Mouse (Mus musculus) forebrain, embryonic 13.5 days (tissue): ENCODE data around the gene Kmt2e. TPM values are rescaled to one million over a fixed set of nuclear protein-coding genes. Genes with fewer than 3 reads are reported as not detected.

ENCODE experiments used
- ATAC-seq: fragments of 200-750 bp; cut with Nextera tagmentation; 2 replicates; pipeline ENCODE4 v1.8.0; 2017
- H3K27ac ChIP-seq: fragments of 300-500 bp; sonication (generic); 2 replicates; pipeline ENCODE4 v1.5.1; 2015; ENCODE audit warnings: inconsistent platforms, mild to moderate bottlenecking, moderate library complexity
- H3K27me3 ChIP-seq: fragments of 300-500 bp; sonication (generic); 2 replicates; pipeline ENCODE4 v1.6.1; 2015; ENCODE audit warnings: mild to moderate bottlenecking, inconsistent platforms
- H3K36me3 ChIP-seq: fragments of 300-500 bp; sonication (generic); 2 replicates; pipeline ENCODE4 v1.6.1; 2015; ENCODE audit warnings: mild to moderate bottlenecking, inconsistent platforms; ENCODE audit not compliant: poor library complexity, severe bottlenecking
- H3K4me1 ChIP-seq: fragments of 300-500 bp; sonication (generic); 2 replicates; pipeline ENCODE4 v1.6.1; 2015; ENCODE audit warnings: inconsistent platforms
- H3K4me2 ChIP-seq: fragments of 300-500 bp; sonication (generic); 2 replicates; pipeline ENCODE4 v1.6.1; 2015; ENCODE audit warnings: inconsistent platforms, mild to moderate bottlenecking, moderate library complexity
- H3K4me3 ChIP-seq: fragments of 300-500 bp; sonication (generic); 2 replicates; pipeline ENCODE4 v1.5.1; 2015; ENCODE audit warnings: mild to moderate bottlenecking, inconsistent platforms
- H3K9ac ChIP-seq: fragments of 300-500 bp; sonication (generic); 2 replicates; pipeline ENCODE4 v1.6.1; 2015; ENCODE audit warnings: mild to moderate bottlenecking, inconsistent platforms
- H3K9me3 ChIP-seq: fragments of 300-500 bp; sonication (generic); replicated peaks from 2 replicates; pipeline ENCODE4 v1.6.1; 2016; ENCODE audit warnings: inconsistent platforms
- WGBS: fragments of 180-500 bp; shearing (Covaris S2); methylation state at CpG from one replicate; pipeline ENCODE4 v1.1.7; 2015; 5-methylcytosine and 5-hydroxymethylcytosine counted together
- polyA plus RNA-seq: library from polyadenylated mRNA; unstranded; fragments of >200 nt; fragmentation: Nextera tagmentation; extraction: Ambion mirVana; gene quantifications from 2 replicates; pipeline ENCODE4 v1.2.1, GENCODE M21; 2015

Gene Kmt2e
- 165 and 170 TPM in 2 replicates for polyA plus RNA-seq

GRCm38 (mm10) chr5:23433720-23434597 is at the start of gene Kmt2e:
Gene Kmt2e, plus strand, starts transcription at chr5:23434441.
- no peaks in the 10 kb centered on the region for H3K36me3 ChIP-seq
- H3K4me2 ChIP-seq, result peak within 1 kb of the TSS; percentile 87
- H3K27me3 ChIP-seq, result no peaks in the 10 kb centered on the region
- ATAC-seq, result peak; percentile 80
- peaks cover 36% of the 10 kb centered on the region for H3K4me1 ChIP-seq
- WGBS, result under 1% methylated on average over 59 of the region's 85 CpGs
- peak within 1 kb of the TSS; percentile 100 for H3K27ac ChIP-seq
- H3K9ac ChIP-seq, result peak within 1 kb of the TSS; percentile 98
- H3K4me3 ChIP-seq, result peak within 1 kb of the TSS; percentile 98
- H3K9me3 ChIP-seq, result no peaks in the 10 kb centered on the region

DNA sequence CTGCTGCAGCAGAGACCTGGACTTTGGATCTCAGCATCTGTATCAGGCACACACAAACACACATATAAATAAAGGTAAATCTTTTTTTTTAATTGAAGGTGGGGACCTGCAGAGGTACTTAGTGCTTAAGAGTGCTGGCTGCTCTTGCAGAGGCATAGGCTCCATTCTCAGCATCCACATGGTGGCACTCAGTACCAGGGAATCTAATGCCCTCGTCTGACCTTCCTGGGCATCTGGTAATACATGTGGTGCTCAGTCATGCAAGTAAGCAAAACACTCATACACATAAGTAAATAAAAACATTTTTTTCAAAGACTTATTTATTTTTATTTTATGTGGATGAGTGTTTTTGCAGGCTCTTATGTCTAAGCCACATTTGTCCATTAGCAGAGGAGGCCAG is 49.1 kb upstream of the Kmt2e start:
- ATAC-seq, result no peak
- 76% methylated on average over 1 of the region's 1 CpGs for WGBS
- Histone ChIP-seq H3K9me3 (no peaks in the 10 kb centered on the region), H3K9ac (no peak overlapping the region), H3K27me3 (no peaks in the 10 kb centered on the region), H3K36me3 (no peaks in the 10 kb centered on the region), H3K4me1 (peaks cover 13% of the 10 kb centered on the region), H3K4me2 (no peak overlapping the region), H3K4me3 (no peak overlapping the region), H3K27ac (no peak overlapping the region)

- Histone ChIP-seq H3K36me3 (no peaks in the 10 kb centered on the region), H3K27me3 (no peaks in the 10 kb centered on the region), H3K4me2 (peak overlapping the region; percentile 28), H3K9me3 (no peaks in the 10 kb centered on the region), H3K27ac (no peak overlapping the region; the same call in 1 of the 2 replicates), H3K9ac (0 out of 2 replicates have a peak overlapping the region, but pooled peaks have one; percentile 9), H3K4me1 (peaks cover 13% of the 10 kb centered on the region), H3K4me3 (no peak overlapping the region)
- WGBS, result 38% methylated on average over 5 of the region's 5 CpGs
- peak; percentile 34 for ATAC-seq
Measured at GRCm38 (mm10) chr5:23385763-23386217, 48.5 kb upstream of the Kmt2e start.

- ATAC-seq, result peak; percentile 95
- Histone ChIP-seq H3K4me1 (peaks cover 13% of the 10 kb centered on the region), H3K27ac (peak overlapping the region; percentile 89), H3K4me3 (peak overlapping the region; percentile 46), H3K4me2 (peak overlapping the region; percentile 64), H3K9me3 (no peaks in the 10 kb centered on the region), H3K9ac (peak overlapping the region; percentile 65), H3K27me3 (no peaks in the 10 kb centered on the region), H3K36me3 (no peaks in the 10 kb centered on the region)
- WGBS, result 3% methylated on average over 22 of the region's 22 CpGs
Measured at GRCm38 (mm10) chr5:23386562-23387312, 47.5 kb upstream of the Kmt2e start.

DNA sequence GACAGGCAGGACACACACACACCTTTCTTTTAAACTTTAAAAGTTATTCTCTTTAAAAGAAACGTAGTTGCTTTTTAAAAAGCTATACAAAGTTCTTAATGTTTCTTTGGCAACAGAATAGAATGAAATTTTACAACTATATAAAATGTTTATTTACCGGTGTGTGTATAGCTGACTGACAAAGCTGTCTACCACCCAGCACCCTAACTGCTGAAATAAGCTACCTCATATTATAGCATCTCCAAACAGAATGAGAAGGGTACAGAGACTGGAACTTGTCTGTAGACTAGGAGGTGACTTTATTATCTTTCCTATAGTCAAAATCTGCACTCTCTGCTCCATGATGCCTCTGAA is 47.0 kb upstream of the Kmt2e start:
- Histone ChIP-seq H3K36me3 (no peaks in the 10 kb centered on the region), H3K4me2 (peak overlapping the region; percentile 64), H3K27me3 (no peaks in the 10 kb centered on the region), H3K27ac (peak overlapping the region; percentile 89; the same call in 1 of the 2 replicates), H3K4me1 (peaks cover 13% of the 10 kb centered on the region), H3K9ac (peak overlapping the region; percentile 65; the same call in 1 of the 2 replicates), H3K4me3 (no peak overlapping the region; the same call in 1 of the 2 replicates), H3K9me3 (no peaks in the 10 kb centered on the region)
- WGBS, result 46% methylated on average over 2 of the region's 2 CpGs
- peak; percentile 22 for ATAC-seq

DNA sequence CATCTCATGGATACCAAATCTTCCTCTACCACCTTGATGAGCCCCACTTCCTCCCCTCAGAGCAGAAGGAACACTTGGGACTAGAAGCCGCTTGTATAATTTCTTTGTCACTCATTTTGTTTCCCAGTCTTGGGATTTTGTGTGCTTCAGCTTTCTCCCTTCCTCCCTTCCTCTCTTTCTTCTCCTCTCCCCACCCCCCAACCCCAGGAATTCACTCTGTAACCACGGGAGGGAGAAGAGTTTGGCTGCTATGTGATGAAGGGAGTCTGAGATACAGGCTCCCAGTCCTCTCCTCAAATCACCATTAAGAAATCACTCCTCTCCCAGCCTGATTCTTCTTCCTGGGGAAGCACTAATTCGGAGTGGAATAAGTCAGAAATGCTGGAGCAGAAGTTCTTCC is 46.1 kb upstream of the Kmt2e start:
- 43% methylated on average over 3 of the region's 3 CpGs for WGBS

GRCm38 (mm10) chr5:23389601-23390305 is 44.5 kb upstream of the Kmt2e start:
- no peak overlapping the region for H3K4me3 ChIP-seq
- peaks cover 13% of the 10 kb centered on the region for H3K4me1 ChIP-seq
- no peaks in the 10 kb centered on the region for H3K36me3 ChIP-seq
- H3K4me2 ChIP-seq, result no peak overlapping the region
- no peak overlapping the region for H3K9ac ChIP-seq
- no peaks in the 10 kb centered on the region for H3K9me3 ChIP-seq
- no peak for ATAC-seq
- no peak overlapping the region for H3K27ac ChIP-seq
- no peaks in the 10 kb centered on the region for H3K27me3 ChIP-seq
- 85% methylated on average over 7 of the region's 7 CpGs for WGBS

More for the DNA sequence above, 46.1 kb upstream of the Kmt2e start:
- no peaks in the 10 kb centered on the region for H3K36me3 ChIP-seq
- H3K4me3 ChIP-seq, result no peak overlapping the region
- no peak overlapping the region for H3K4me2 ChIP-seq
- no peak overlapping the region for H3K27ac ChIP-seq
- H3K9ac ChIP-seq, result no peak overlapping the region
- H3K27me3 ChIP-seq, result no peaks in the 10 kb centered on the region
- H3K9me3 ChIP-seq, result no peaks in the 10 kb centered on the region
- peaks cover 13% of the 10 kb centered on the region for H3K4me1 ChIP-seq
- no peak for ATAC-seq

GRCm38 (mm10) chr5:23391714-23392113 is 42.5 kb upstream of the Kmt2e start:
- no peak for ATAC-seq
- Histone ChIP-seq H3K27ac (no peak overlapping the region), H3K27me3 (no peaks in the 10 kb centered on the region), H3K4me2 (no peak overlapping the region), H3K9me3 (no peaks in the 10 kb centered on the region), H3K9ac (no peak overlapping the region), H3K4me3 (no peak overlapping the region), H3K36me3 (no peaks in the 10 kb centered on the region), H3K4me1 (peaks cover 7% of the 10 kb centered on the region; the same call in 1 of the 2 replicates)
- WGBS, result 92% methylated on average over 7 of the region's 7 CpGs

DNA sequence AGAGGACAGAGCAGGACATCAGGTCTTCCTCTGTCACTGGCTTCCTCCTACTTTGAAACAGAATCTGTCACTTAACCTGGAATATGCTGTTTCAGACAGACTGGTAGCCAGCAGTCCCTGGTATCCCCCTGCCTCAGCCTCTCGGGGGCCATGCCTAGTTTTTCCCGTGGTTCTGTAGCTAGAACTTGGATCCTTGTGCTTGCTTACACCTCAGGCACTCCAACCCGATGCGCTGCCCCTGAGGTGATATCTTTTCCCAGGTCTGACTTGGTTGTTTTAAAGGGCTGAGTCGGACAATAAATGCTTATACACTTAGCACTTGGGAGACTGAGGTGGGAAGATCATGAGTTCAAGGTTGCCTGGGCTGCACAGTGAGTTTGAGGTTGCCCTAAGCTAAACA is 40.4 kb upstream of the Kmt2e start:
- no peak overlapping the region for H3K4me2 ChIP-seq
- no peak overlapping the region for H3K4me3 ChIP-seq
- 88% methylated on average over 5 of the region's 5 CpGs for WGBS
- H3K9ac ChIP-seq, result no peak overlapping the region
- no peaks in the 10 kb centered on the region for H3K27me3 ChIP-seq
- H3K4me1 ChIP-seq, result no peaks in the 10 kb centered on the region
- no peaks in the 10 kb centered on the region for H3K36me3 ChIP-seq
- H3K27ac ChIP-seq, result no peak overlapping the region
- ATAC-seq, result no peak
- H3K9me3 ChIP-seq, result no peaks in the 10 kb centered on the region

DNA sequence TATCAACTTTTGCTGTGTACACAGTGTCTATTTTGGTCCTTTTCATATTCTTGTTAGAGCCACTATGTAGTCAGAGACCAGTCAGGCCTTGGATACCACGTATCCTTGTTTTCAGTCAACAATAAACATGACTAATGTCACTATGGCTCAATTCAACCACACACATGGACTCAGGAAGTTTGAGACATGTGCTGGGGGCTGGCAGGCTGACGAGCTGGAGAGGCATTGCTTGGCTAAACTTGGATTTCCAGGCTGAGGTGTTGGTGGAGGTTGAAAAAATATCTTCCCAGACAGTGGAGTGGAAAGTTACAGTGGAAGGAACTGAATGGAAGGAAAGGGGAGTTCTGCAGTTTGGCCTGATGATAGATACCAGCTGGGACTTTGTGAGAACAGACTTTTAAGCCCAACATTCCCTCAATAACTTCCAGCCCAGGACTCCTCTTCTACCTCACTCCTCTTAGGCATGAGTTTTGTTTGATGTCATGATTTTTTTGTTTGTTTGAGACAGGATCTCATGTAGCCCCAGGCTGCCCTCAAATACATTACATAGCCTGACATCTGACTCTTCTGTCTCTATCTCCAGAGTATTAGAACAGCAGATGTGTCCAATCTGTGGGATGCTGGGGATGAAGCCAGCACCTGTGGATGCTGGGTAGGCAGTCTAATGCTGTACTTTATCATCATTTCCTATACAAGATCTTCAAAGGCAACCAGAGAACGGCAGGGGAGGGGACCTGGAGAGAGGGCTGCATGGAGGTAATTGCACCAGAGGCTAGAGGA is 39.7 kb upstream of the Kmt2e start:
- H3K9me3 ChIP-seq, result no peaks in the 10 kb centered on the region
- ATAC-seq, result 0 out of 2 replicates have a peak, but pooled peaks have one; percentile 23
- H3K27me3 ChIP-seq, result no peaks in the 10 kb centered on the region
- no peak overlapping the region for H3K4me2 ChIP-seq
- H3K9ac ChIP-seq, result no peak overlapping the region
- WGBS, result 77% methylated on average over 3 of the region's 3 CpGs
- H3K27ac ChIP-seq, result no peak overlapping the region
- peaks cover 4% of the 10 kb centered on the region; the same call in 1 of the 2 replicates for H3K36me3 ChIP-seq
- H3K4me1 ChIP-seq, result no peaks in the 10 kb centered on the region
- no peak overlapping the region for H3K4me3 ChIP-seq

DNA sequence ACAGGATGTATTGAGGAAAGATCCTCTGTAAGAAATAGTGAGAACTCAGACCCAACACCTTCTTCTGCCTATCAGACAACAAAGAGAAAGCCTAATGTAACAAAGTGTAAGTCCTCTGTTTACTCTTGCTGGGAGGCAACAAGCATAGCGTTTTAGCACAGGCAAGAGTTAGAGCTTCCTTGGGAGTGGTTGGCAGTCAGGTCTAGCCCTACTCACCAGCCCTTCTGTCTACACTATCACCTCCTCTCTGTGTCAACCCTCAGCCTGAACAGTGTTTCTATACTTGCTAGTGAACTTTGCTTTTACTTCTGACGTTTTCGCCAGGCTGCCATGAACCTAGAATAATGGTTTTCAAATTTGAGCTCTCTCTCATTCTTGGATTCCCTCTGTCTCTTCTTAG is 38.5 kb upstream of the Kmt2e start:
- no peak for ATAC-seq
- H3K27me3 ChIP-seq, result no peaks in the 10 kb centered on the region
- H3K9me3 ChIP-seq, result no peaks in the 10 kb centered on the region
- 76% methylated on average over 3 of the region's 3 CpGs for WGBS
- no peak overlapping the region for H3K27ac ChIP-seq
- H3K36me3 ChIP-seq, result peaks cover 12% of the 10 kb centered on the region
- no peak overlapping the region for H3K4me3 ChIP-seq
- no peaks in the 10 kb centered on the region for H3K4me1 ChIP-seq
- H3K4me2 ChIP-seq, result no peak overlapping the region
- H3K9ac ChIP-seq, result no peak overlapping the region
